Mouse (Mus musculus): ENCODE measurements around the gene Abcc3. TPM values are rescaled to one million over a fixed set of nuclear protein-coding genes. Genes with fewer than 3 reads are reported as not detected.
"Not testable (repeated sequence)": the region's sequence is repeated elsewhere in the genome, so short reads cannot be mapped to it uniquely, and the experiment has no call there.

Gene Abcc3
- polyA plus RNA-seq, 1 experiment from 2014 or later: 0.88 TPM

DNA sequence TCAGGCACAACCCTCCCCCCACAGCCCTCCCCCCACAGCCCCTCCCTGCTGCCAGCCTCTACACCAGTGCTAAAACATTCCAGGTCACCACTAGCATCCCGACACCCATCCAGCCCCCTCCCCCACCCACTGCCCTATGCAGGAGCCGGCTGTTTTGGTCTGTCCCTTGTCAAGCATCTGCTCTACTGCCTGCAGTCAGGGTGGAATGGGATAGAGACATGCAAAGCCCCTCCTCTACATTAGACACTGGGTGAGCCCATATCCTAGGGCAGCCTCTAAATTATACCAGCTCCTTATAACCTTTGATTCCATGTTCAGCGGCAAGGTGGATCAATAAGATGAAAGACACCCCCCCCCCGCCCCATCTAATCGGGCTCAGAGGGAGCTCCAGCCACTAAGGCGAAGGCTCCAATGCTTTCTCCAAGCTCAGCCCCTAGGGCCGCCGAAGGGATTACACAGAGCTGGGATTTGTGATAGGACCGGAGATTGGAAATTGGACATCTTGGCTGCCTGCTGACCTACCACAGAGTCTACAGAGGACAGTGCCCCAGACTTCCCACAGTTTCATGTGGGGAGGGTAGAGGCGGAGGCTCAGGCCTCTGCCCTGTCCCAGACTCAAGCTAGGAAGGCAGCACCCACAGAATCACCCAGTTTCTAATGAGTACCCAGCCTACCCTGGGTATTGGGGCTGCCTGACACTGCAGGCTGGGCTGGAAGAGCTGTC, 26.4 kb upstream of the Abcc3 start:
- 63% methylated on average over 10 of the region's 10 CpGs for WGBS
- Histone ChIP-seq H3K4me1 (peaks cover 57% of the 10 kb centered on the region), H3K36me3 (peaks cover 88% of the 10 kb centered on the region), H3K9me3 (replicated peaks) (no peaks in the 10 kb centered on the region), H3K4me3 (no peak overlapping the region), H3K27ac (no peak overlapping the region), H3K27me3 (ENCODE audit: low read depth, poor library complexity, severe bottlenecking) (peaks cover 57% of the 10 kb centered on the region)
- DNase-seq (ENCODE audit: low spot score): no peak

DNA sequence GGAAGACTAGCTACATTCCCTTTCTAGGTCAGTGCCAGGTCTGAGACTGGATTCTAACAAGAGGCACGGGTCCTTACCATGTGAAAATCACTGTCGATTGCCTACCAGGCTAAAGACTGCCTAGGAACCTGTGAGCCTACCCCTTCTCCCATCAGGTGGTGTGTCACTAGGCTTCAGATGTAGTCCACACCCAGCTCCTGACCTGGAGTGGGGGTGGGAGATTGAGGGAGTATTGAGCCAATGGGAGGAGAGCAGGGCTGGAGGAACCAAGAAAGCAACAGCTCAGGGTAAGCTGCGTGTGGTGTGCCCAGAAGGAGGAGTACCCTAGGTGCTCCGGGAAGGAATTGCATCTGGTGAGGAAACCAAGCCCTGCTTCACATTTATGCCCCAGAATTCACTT, 21.2 kb upstream of the Abcc3 start:
- Histone ChIP-seq H3K27me3 (ENCODE audit: low read depth, poor library complexity, severe bottlenecking) (peaks cover 54% of the 10 kb centered on the region), H3K27ac (no peak overlapping the region), H3K36me3 (peaks cover 98% of the 10 kb centered on the region)

DNA sequence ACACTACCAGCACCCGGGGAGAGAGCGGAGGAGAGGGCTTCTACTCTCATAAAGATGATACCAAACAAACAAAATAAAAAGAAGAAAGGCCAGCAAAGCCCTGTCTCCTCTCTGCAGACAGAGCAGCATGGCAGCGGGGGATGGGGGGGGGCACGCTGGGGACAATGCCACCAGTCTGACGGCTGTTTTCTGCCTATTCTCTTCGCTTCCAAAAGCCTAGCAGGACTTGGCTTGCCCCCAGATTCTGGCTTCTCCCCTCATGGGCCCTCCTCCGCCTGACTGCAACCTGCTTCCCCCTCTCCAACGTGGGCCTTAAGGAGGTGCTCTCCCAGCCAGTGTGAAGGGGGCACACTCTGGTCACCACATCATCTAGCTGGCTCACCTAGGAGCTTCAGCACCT, 20.7 kb upstream of the Abcc3 start:
- H3K27me3 ChIP-seq (ENCODE audit: low read depth, poor library complexity, severe bottlenecking): peaks cover 53% of the 10 kb centered on the region
- no peak overlapping the region; the same call in 1 of the 2 replicates for H3K27ac ChIP-seq
- no peaks in the 10 kb centered on the region for H3K9me3 ChIP-seq (replicated peaks)
- no peak for DNase-seq (ENCODE audit: low spot score)
- 60% methylated on average over 8 of the region's 8 CpGs for WGBS
- no peak overlapping the region for H3K4me3 ChIP-seq
- peaks cover 41% of the 10 kb centered on the region for H3K4me1 ChIP-seq
- peaks cover 97% of the 10 kb centered on the region for H3K36me3 ChIP-seq

More for the DNA sequence above, 21.2 kb upstream of the Abcc3 start:
- WGBS: 63% methylated on average over 4 of the region's 4 CpGs
- H3K4me3 ChIP-seq: no peak overlapping the region
- peaks cover 42% of the 10 kb centered on the region for H3K4me1 ChIP-seq
- no peak for DNase-seq (ENCODE audit: low spot score)
- H3K9me3 ChIP-seq (replicated peaks): no peaks in the 10 kb centered on the region

GRCm38 (mm10) chr11:94412998-94413469, 20.2 kb upstream of the Abcc3 start:
- peaks cover 51% of the 10 kb centered on the region for H3K27me3 ChIP-seq (ENCODE audit: low read depth, poor library complexity, severe bottlenecking)
- no peak overlapping the region; the same call in 1 of the 2 replicates for H3K27ac ChIP-seq
- H3K4me1 ChIP-seq: peaks cover 43% of the 10 kb centered on the region
- no peak for DNase-seq (ENCODE audit: low spot score)
- 32% methylated on average over 10 of the region's 10 CpGs for WGBS
- H3K9me3 ChIP-seq (replicated peaks): no peaks in the 10 kb centered on the region
- H3K36me3 ChIP-seq: peaks cover 92% of the 10 kb centered on the region
- H3K4me3 ChIP-seq: no peak overlapping the region

DNA sequence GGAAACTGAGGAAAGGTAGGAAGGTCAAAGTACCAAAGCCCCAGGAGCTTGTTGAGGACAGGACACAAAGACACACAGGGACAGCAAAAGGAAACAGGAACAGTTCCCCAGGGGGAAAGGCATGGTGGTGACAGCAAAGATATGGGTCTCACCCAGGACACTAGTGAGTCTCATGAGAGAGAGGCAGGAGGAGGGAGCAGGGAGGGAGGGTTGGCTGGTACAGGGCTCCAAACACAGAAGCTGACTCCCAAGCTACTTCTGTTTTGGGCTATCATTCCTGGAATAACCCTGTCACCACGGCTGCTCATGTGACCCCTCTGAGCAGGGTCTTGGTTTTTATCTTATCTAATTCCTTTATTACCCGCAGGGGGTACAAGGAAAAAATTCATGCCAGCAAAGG, 19.8 kb upstream of the Abcc3 start:
- H3K27ac ChIP-seq: no peak overlapping the region

GRCm38 (mm10) chr11:94407803-94408321, 15.1 kb upstream of the Abcc3 start:
- peak overlapping the region; percentile 30; the same call in 1 of the 2 replicates for H3K27ac ChIP-seq
- WGBS: 57% methylated on average over 11 of the region's 11 CpGs
- H3K4me1 ChIP-seq: peaks cover 51% of the 10 kb centered on the region
- DNase-seq (ENCODE audit: low spot score): no peak
- no peak overlapping the region for H3K4me3 ChIP-seq
- H3K36me3 ChIP-seq: peaks cover 43% of the 10 kb centered on the region
- peaks cover 26% of the 10 kb centered on the region for H3K27me3 ChIP-seq (ENCODE audit: low read depth, poor library complexity, severe bottlenecking)
- H3K9me3 ChIP-seq (replicated peaks): no peaks in the 10 kb centered on the region

More for the DNA sequence above, 19.8 kb upstream of the Abcc3 start:
- Histone ChIP-seq H3K9me3 (replicated peaks) (no peaks in the 10 kb centered on the region), H3K4me3 (no peak overlapping the region), H3K27me3 (ENCODE audit: low read depth, poor library complexity, severe bottlenecking) (peaks cover 49% of the 10 kb centered on the region), H3K4me1 (peaks cover 48% of the 10 kb centered on the region), H3K36me3 (peaks cover 88% of the 10 kb centered on the region)
- WGBS: 62% methylated on average over 2 of the region's 2 CpGs
- DNase-seq (ENCODE audit: low spot score): no peak

- DNase-seq (ENCODE audit: low spot score): no peak
- Histone ChIP-seq H3K4me1 (peaks cover 53% of the 10 kb centered on the region), H3K36me3 (peaks cover 18% of the 10 kb centered on the region), H3K9me3 (replicated peaks) (no peaks in the 10 kb centered on the region), H3K27ac (no peak overlapping the region), H3K4me3 (no peak overlapping the region), H3K27me3 (ENCODE audit: low read depth, poor library complexity, severe bottlenecking) (peaks cover 20% of the 10 kb centered on the region)
- WGBS: 52% methylated on average over 6 of the region's 6 CpGs
Observed at GRCm38 (mm10) chr11:94405348-94405747, 12.6 kb upstream of the Abcc3 start.

DNA sequence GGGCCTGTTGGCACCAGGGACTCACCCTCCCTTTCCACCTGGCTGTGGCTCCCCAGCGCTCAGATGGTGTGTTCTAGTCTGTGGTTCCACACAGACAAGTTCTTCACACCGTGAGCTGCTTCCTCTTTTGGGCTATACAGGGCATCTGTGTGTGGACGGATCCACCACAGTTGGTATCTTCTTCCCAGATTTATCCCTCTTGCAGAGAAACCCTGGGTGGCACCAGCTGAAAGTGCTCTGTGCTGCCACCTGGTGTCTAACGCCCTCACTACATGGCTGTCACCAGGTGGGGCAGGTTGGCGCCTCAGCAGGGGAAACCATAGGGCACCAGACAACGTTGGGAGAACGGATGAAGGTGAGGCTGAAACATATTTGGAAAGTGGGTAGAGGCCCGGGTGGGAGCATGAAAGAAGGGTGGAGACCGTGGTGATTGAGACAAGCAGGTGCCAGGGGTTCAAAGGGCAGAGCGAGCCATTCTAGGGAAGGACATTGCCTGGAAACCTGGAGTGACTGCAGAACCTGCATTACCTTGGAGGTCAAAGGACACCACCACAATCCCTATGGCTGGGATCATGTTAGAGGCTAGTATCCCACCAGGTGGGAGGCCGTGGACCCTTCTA, 12.0 kb upstream of the Abcc3 start:
- H3K4me1 ChIP-seq: peaks cover 50% of the 10 kb centered on the region
- no peaks in the 10 kb centered on the region for H3K9me3 ChIP-seq (replicated peaks)
- peaks cover 12% of the 10 kb centered on the region for H3K36me3 ChIP-seq
- peaks cover 20% of the 10 kb centered on the region for H3K27me3 ChIP-seq (ENCODE audit: low read depth, poor library complexity, severe bottlenecking)
- 23% methylated on average over 11 of the region's 11 CpGs for WGBS
- H3K27ac ChIP-seq: no peak overlapping the region
- peak; percentile 86 for DNase-seq (ENCODE audit: low spot score)
- H3K4me3 ChIP-seq: no peak overlapping the region

DNA sequence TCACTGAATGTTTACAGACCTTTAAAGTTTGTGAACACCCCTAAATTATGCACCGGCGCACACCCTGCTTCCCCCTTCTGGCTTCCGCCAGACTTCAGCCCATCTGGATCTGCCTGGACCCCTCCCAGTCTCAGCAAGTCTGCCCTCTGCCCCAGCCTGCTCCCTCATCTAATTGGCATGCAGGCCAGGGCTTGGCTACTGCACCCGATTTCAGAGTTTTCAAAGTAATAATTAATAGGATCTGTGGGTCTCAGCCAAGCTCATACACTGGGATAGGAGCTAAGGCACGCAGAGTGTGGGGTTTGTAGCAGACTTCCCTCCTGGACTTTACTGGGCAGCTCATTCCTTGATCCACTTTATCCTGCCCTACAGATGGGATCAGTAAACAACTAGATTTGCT, 11.4 kb upstream of the Abcc3 start:
- Histone ChIP-seq H3K9me3 (replicated peaks) (no peaks in the 10 kb centered on the region), H3K4me1 (peaks cover 44% of the 10 kb centered on the region), H3K4me3 (no peak overlapping the region), H3K27ac (0 out of 2 replicates have a peak overlapping the region, but pooled peaks have one; percentile 1), H3K36me3 (peaks cover 6% of the 10 kb centered on the region), H3K27me3 (ENCODE audit: low read depth, poor library complexity, severe bottlenecking) (peaks cover 18% of the 10 kb centered on the region)
- 62% methylated on average over 5 of the region's 5 CpGs for WGBS
- no peak for DNase-seq (ENCODE audit: low spot score)

GRCm38 (mm10) chr11:94403757-94404156, 11.0 kb upstream of the Abcc3 start:
- no peak overlapping the region for H3K4me3 ChIP-seq
- 0 out of 2 replicates have a peak, but pooled peaks cover 14% of the 10 kb centered on the region for H3K27me3 ChIP-seq (ENCODE audit: low read depth, poor library complexity, severe bottlenecking)
- no peaks in the 10 kb centered on the region for H3K9me3 ChIP-seq (replicated peaks)
- peaks cover 41% of the 10 kb centered on the region for H3K4me1 ChIP-seq
- 0 out of 2 replicates have a peak overlapping the region, but pooled peaks have one; percentile 1 for H3K27ac ChIP-seq
- H3K36me3 ChIP-seq: peaks cover 2% of the 10 kb centered on the region
- DNase-seq (ENCODE audit: low spot score): no peak
- 77% methylated on average over 10 of the region's 10 CpGs for WGBS

DNA sequence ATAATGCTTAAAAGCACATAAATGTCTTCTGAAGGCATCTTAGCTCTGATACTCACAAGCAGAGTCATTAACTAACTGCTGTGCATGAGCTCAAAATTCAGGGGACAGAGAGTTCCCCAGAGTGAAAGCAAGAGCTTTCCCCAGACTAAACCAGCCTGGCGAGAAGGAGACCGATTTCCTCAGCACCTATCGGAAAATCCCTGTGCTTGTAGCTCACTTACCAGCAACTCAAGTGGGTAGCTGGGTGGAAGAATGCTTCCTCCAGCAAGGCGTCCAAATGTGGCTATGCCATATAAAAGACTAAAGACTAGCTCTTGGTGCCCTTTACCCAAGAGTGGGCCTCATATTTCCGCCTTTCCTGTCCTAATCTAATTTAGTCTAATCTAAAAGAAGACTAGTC, 9.9 kb upstream of the Abcc3 start:
- no peak for DNase-seq (ENCODE audit: low spot score)
- Histone ChIP-seq H3K36me3 (no peaks in the 10 kb centered on the region), H3K4me1 (peaks cover 36% of the 10 kb centered on the region), H3K4me3 (no peak overlapping the region), H3K9me3 (replicated peaks) (no peaks in the 10 kb centered on the region), H3K27me3 (ENCODE audit: low read depth, poor library complexity, severe bottlenecking) (0 out of 2 replicates have a peak, but pooled peaks cover 14% of the 10 kb centered on the region), H3K27ac (no peak overlapping the region)
- 89% methylated on average over 5 of the region's 5 CpGs for WGBS

DNA sequence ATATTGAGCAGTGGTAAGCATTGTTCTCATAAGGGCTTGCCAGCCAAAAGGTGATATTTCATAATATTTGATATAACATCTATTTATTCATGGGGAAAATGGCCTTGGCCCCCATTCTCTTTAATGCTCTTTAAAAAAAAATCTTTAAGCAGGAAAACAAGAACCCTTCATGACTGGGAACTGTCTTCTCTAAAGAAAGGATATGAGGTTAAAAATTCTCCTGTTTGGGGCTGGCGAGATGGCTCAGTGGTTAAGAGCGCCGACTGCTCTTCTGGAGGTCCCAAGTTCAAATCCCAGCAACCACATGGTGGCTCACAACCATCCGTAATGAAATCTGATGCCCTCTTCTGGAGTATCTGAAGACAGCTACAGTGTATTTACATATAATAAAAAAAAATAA, 9.2 kb upstream of the Abcc3 start:
- not testable (repeated sequence) for H3K4me3 ChIP-seq; DNase-seq (ENCODE audit: low spot score); H3K9me3 ChIP-seq (replicated peaks); H3K27ac ChIP-seq; H3K36me3 ChIP-seq
- H3K4me1 ChIP-seq: peaks cover 29% of the 10 kb centered on the region
- H3K27me3 ChIP-seq (ENCODE audit: low read depth, poor library complexity, severe bottlenecking): 0 out of 2 replicates have a peak, but pooled peaks cover 14% of the 10 kb centered on the region
- WGBS: 91% methylated on average over 4 of the region's 4 CpGs

DNA sequence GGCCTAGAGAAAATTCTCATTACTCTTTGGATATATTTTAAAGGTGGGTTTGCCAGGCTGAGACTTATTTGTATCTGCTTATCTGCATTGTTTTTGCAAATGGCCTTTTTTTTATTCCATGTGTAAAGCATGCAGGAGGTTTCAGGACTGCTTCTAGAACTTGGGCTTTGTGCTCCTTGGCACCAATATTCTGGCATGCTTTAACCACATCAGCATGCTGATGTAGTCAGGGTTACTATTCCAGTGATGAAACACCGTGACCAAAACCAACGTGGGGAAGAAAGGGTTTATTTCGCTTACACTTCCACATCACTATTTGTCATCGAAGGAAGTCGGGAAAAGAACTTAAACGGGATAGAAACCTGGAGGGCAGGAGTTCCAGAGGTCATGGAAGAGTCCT, 8.2 kb upstream of the Abcc3 start:
- no peak for DNase-seq (ENCODE audit: low spot score)
- no peak overlapping the region for H3K27ac ChIP-seq
- H3K9me3 ChIP-seq (replicated peaks): no peaks in the 10 kb centered on the region
- 0 out of 2 replicates have a peak, but pooled peaks cover 6% of the 10 kb centered on the region for H3K27me3 ChIP-seq (ENCODE audit: low read depth, poor library complexity, severe bottlenecking)
- H3K36me3 ChIP-seq: no peaks in the 10 kb centered on the region
- peaks cover 25% of the 10 kb centered on the region for H3K4me1 ChIP-seq
- WGBS: 76% methylated on average over 6 of the region's 6 CpGs
- no peak overlapping the region for H3K4me3 ChIP-seq
